Mouse (Mus musculus) retina, embryonic 14.5 days (tissue): ENCODE data around the gene Med12l.
"Not testable (repeated sequence)": the region's sequence is repeated elsewhere in the genome, so short reads cannot be mapped to it uniquely, and the experiment has no call there.

Experiments used
- DNase-seq: peaks from one replicate; pipeline ENCODE4 v3.0.0-alpha.2; 2015; ENCODE audit warnings: low spot score

The Med12l gene

GRCm38 (mm10) chr3:59101218-59101986, 95.8 kb downstream of the Med12l start, which contains the start of gene Gpr171:
TSS of gene Gpr171 (minus strand) at chr3:59101821.
- no peak for DNase-seq

DNA sequence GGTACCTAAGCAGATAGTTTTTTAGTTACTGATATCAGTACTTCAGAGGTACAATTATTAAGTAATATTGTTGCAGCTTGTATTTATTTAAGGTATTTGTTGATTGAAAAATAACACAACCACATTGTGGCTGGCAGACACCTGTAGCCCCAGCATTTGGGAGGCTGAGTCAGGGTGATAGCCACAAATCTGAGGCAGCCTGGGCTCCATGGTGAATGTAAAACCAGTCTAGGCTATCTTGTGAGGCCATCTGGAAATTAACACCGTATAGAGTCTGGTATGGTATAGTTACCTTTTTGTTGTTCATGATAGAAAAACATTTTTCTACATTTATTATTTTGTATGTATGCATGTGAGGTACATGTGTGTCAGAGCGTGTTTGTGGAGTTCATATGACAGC, 96.5 kb downstream of the Med12l start:
- no peak for DNase-seq

- no peak for DNase-seq
These were observed 98.8 kb downstream of the Med12l start for GRCm38 (mm10) chr3:59104462-59104861.

DNA sequence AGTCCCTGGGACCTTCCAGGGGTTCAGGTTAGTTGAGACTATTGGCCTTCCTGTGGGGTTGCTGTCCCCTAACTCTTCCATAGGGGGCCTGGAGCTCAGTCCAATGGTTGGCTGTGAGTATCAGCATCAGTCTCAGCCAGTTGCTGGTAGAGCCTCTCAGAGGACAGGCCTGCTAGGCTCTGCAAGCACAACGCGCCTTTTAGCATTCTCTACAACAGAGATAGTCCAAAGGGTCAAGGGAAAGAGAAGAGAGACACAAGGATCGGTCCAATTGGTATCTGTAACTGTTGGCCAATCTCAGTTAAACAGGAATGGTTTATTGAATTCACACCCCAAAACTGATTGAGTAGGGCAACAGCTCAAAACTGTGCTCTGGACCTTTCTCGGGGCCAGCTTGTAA, 101.8 kb downstream of the Med12l start:
- DNase-seq = no peak

DNA sequence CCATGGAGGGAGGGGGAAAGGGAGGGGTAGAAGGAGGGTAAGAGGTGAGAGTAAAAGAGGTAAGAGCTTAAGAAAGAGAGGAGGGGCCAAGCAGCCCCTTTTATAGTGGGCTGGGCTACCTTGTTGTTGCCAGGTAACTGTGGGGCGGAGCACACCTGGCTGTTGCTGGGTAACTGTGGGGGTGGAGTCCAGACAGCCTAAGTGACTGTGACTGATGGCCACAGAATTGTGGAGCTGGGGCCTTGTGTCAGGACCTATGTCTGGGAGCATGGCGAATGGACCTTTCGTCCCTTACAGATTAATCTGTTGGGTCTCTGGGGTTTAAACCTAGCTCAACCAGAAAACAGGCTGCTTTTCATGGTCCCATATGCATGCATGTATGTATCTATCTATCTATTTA, 104.2 kb downstream of the Med12l start:
- not testable (repeated sequence) for DNase-seq

DNA sequence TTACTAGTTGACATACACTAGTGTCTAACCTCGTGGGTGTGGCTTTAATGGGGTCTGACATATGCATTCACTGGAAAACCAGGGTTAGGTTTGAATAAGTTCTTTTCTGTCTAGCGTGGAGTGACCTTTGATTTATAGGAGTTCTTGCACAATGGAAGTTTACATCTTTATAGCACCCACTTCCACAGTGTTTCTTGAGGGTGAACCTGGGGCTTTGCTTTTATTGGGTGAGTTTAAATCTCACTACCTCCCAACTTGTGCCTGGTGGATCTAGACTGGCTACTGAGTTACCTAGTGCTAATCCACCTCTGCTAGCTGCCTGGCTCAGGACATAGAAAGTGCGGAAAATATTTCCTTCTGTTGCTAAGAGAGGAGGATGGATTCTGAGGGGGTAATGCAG, 106.3 kb downstream of the Med12l start:
- no peak for DNase-seq

DNA sequence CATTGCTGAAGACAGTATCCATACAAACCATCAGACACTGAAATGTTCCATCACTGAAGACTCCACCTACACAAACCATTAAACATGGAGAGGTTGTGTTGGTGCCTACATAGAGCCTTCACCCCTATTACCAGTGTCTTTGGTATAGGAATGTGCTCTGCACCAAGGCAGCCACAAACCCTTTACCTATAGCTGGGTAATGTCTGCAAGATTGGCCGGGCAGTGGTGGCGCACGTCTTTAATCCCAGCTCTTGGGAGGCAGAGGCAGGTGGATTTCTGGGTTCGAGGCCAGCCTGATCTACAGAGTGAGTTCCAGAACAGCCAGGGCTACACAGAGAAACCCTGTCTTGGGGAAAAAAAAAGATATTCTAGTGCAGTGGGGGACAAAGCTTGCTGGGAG, 107.7 kb downstream of the Med12l start:
- DNase-seq = not testable (repeated sequence)

GRCm38 (mm10) chr3:59113973-59114517, 108.4 kb downstream of the Med12l start:
- no peak for DNase-seq

GRCm38 (mm10) chr3:59121067-59121730, 115.6 kb downstream of the Med12l start:
- no peak for DNase-seq

- no peak for DNase-seq
These were observed 116.3 kb downstream of the Med12l start for GRCm38 (mm10) chr3:59121780-59122449.

GRCm38 (mm10) chr3:59125022-59125421, 119.4 kb downstream of the Med12l start:
- DNase-seq = no peak

DNA sequence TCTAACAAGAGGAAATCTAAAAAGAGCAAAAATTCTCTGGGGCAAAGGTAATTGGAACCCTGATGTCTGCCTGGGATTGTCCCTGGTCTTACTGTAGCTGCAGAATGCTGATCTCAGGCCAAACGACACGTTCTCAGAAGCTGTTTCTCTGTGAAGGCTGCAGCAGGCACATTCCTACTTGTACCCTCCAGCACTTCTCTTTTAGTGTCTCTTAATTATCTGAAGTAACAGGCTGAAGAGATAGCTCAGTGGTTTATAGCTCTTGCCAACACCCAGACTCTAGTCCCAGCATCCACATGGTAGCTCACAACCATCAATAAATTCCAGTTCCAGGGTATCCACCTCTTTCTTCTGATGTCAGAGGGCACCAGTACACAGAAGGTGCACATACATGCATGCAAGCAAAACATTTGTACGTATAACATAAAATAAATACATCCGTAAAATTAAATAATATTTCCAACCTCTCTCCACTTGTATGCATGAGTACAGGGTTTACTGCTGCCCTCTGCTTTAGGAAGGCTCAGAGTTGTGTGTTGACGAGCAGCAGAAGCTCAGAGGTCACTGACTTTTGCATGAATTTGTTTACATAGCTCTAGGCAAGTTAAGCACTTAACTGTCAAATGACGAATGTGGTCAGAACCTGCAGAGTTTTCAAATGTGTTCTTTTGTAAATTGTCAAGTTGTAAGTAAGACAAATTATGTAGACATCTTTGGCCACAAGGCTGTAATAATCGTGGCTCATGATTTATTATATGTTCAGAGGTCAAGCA, 120.3 kb downstream of the Med12l start:
- no peak for DNase-seq

DNA sequence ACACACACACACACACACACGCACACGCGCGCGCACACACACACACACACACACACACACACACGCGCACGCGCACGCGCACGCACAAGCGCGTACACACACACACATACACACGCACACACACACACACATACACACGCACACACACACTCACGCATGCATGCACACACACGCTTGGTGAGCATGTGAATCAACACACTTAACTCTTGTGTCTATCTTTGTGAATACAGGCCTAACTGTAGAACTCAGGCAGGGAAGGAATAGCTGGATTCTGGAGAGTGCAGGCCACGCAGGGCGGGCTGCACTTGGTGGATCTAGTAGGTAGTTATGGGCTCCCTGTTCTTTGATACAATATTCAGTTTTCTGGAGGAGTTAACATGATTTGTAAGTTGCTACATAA, 123.1 kb downstream of the Med12l start:
- no peak for DNase-seq

- DNase-seq = no peak
These were observed 123.9 kb downstream of the Med12l start for GRCm38 (mm10) chr3:59129547-59129946.

GRCm38 (mm10) chr3:59130431-59130830, 124.8 kb downstream of the Med12l start:
- DNase-seq = no peak

DNA sequence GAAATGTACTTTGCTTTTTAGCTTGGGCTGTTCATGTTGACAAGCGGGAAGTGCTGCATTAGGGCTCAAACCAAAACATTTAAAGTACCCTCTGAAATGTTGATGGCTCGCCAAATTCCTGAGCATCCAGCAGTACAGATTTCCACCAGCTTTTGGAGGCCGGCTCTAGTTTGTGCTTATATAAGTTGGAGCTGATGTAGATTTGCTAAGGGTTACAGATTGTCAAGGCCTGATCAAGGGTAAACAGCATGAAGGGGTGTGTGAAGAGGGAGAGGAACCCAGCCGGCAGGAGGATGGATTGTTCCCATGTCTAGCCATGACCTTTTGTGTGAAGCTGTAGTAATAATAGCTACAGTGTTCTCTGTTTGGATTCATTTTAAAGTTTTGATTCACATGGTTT, 125.5 kb downstream of the Med12l start:
- DNase-seq = no peak

GRCm38 (mm10) chr3:59131966-59132365, 126.3 kb downstream of the Med12l start:
- no peak for DNase-seq

DNA sequence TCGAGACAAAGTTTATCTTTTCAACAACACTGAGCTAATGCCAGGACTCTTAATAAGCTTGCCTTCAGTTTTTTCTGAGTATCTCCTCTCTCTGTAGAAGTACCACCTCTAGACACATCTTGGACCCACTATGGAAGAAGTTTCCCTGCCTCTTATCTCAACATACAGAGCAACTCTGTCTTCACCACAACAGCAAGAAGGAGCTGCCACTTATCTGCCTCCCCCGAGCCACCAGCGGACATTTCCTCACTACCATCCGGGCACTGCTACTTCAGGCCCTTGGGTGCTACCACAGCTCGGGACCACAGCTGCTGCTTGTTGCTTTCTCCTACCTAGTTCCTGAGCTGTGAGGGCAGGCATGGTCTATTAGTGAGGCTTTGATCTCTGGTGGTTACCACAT, 127.6 kb downstream of the Med12l start:
- no peak for DNase-seq

DNA sequence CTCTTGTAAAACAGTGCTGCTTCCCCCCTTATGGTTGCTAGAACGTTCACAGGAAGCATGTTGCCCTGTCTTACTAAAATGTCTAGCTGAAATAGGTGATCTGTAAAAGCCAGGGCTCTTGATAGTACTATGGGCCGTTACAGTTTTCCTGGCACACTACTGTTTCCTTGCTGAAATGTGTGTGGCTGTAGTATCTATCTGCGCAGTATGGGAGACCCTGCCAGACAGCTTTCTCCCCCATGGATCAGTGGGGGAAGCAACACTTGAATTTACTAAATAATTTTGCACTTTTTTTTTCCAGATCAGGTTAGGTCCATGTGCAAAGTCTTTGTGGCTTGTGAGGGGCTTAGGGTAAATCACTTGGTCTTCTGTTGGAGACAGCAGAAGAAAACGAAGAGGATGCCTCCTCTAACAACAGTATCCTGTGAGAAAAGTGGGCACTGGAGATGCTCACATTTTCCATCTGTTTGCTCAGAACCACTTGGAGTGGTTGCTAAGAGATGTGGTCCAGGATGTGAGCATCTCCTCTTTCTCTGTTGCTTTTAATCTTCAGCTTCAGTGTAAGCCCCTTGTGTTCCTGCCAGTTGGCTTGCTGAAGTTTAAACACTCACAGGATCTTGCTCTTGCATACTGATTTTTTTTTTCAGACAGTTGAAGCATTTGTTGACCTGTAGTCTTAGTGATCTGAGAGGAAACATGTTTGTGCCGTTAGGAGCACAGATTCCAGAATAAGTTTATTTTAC, 130.5 kb downstream of the Med12l start:
- DNase-seq = no peak

- DNase-seq = no peak
These were observed 133.4 kb downstream of the Med12l start for GRCm38 (mm10) chr3:59138946-59139468.

DNA sequence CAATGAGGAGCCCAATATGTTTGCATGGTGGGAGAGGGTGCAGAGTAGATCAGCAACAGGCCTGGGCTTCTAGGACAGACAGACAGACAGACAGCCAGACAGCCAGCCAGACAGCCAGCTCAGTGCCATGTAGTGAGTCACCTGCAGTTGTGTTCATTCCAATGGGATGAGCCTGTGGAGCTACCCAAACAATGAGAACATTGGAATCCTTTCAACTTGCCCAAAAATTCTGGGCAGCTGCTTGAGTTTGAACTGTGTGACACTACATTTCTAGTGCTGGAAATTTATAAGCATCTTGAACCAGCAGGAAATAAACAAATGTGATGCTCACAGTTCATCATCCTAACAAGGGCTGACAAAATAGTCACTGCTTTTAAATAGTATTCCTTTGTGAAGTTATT, 134.0 kb downstream of the Med12l start:
- no peak for DNase-seq
